Mouse (Mus musculus) megakaryocyte, embryonic 14.5 days (primary cell): ENCODE results near the gene Osm.

Source experiments
- FLI1 ChIP-seq: IDR thresholded peaks from 2 replicates; pipeline ENCODE4 v1.6.1; 2012; ENCODE audit warnings: low read length, inconsistent platforms, mixed read lengths
- GATA1 ChIP-seq: IDR thresholded peaks from 3 replicates; pipeline ENCODE4 v1.6.1; 2012; ENCODE audit warnings: mixed read lengths, low read length, inconsistent platforms, borderline replicate concordance

DNA sequence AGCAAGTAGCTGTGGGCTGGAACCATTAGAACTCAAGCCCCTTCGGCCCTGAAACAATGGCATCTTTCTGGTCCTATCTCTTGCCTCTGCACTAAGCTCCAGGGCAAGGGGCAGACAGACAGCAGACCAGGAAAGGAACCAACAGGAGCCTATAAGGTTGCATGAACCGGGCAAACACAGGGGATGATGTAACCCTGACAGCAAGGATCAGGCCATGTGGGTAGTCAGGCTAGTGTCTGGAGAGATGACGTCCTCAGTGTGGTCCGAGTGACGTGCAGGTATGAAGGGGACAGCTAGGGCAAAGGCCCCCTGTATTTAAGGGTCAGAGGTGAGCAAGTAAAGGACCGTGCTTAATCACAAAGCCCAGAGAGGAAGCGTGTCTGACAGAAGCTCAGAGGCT is 14.1 kb downstream of the Osm start:
- TF ChIP-seq GATA1 (no peak), FLI1 (no peak)
